Mouse (Mus musculus) spleen, postnatal 10 days (tissue): ENCODE data around the gene Mfsd2b.

Experiments
- DNase-seq, 2 experiments: peaks; one replicate each; pipeline ENCODE4 v3.0.0; 2021 to 2022; ENCODE audit warnings: low spot score in 2 of 2

Gene Mfsd2b

DNA sequence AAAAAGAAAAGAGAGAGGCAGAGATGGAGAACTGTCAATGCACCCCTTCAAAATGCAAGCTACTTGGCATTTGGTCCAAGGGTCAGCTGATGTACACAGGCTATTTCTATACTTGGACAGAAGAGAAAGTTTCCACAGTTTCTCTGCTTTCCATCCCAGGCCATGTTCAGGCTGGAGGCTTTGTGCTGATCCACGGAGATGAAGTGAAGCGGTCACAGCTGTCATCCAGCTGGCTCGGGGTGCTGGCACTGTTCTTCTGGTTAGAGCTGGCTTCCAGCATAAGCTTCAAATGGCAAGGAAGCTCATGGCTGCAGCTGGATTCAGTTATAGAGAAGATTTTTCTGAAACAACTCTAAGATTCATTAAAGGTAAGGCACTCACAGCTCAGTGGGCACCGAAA, 60.5 kb downstream of the Mfsd2b start:
- no peak for DNase-seq
